Comparison of ENCODE assay signal across 16 mouse cellular contexts in the genomic region with DNA sequence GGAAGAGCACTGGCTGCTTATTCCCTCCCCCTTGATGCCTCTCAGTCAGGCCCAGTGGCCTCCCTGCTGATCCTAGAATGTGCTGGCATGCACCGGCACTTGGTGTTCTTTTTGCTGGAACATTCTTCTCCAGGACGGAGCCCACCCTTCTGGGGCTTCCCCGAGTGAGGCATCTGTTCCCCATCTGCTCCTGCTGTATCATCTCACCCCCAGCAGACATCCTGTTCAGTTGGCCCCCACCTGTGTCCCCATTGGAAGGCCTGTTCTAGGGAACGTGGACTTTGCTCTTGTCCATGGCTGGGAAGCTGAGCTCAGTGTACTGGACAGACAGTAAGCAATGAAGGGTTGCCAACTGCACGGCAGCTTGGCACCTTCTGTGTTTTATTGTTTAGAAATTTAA. TPM values are rescaled to one million over a fixed set of nuclear protein-coding genes. Genes with fewer than 3 reads are reported as not detected.
A peak's percentile ranks its signal among the peaks of the same experiment; 100 is the strongest.
DNase-seq lines count a peak whose midpoint lies in the region; ATAC-seq lines count a peak whose summit lies in the region.
"Had no signal": no experiment of that assay in that cellular context is flagged by ENCODE, and none has a peak within 500 bp of the region (broad histone marks: within the 10 kb centered on the region; RNA-seq: fewer than 3 reads in every experiment).

No protein-coding gene starts in this region.

- H3K9ac ChIP-seq in liver, embryonic 12.5 days = no peak overlapping the region
- no peak overlapping the region for H3K9ac ChIP-seq in hindbrain, embryonic 14.5 days
- H3K9ac ChIP-seq: embryonic facial prominence, embryonic 15.5 days; forebrain, embryonic 15.5 days; hindbrain, embryonic 13.5 days; limb, embryonic 15.5 days; midbrain, embryonic 13.5 days had no signal

- no peak overlapping the region for H3K4me3 ChIP-seq in liver, embryonic 12.5 days
- no peak overlapping the region for H3K4me3 ChIP-seq in hindbrain, embryonic 14.5 days (replicated peaks; ENCODE audit: low read length)
- H3K4me3 ChIP-seq: embryonic facial prominence, embryonic 15.5 days; forebrain, embryonic 15.5 days; hindbrain, embryonic 13.5 days; limb, embryonic 15.5 days; midbrain, embryonic 13.5 days had no signal

- H3K27me3 ChIP-seq in liver, embryonic 12.5 days (replicated peaks) = no peaks in the 10 kb centered on the region
- no peaks in the 10 kb centered on the region for H3K27me3 ChIP-seq in hindbrain, embryonic 14.5 days (ENCODE audit: control insufficient read depth, insufficient read depth, low read length)
- H3K27me3 ChIP-seq: embryonic facial prominence, embryonic 15.5 days; forebrain, embryonic 15.5 days; hindbrain, embryonic 13.5 days; limb, embryonic 15.5 days; midbrain, embryonic 13.5 days had no signal

- H3K4me2 ChIP-seq in liver, embryonic 12.5 days = no peak overlapping the region
- no peak overlapping the region for H3K4me2 ChIP-seq in hindbrain, embryonic 14.5 days (replicated peaks)
- H3K4me2 ChIP-seq: embryonic facial prominence, embryonic 15.5 days; forebrain, embryonic 15.5 days; hindbrain, embryonic 13.5 days; limb, embryonic 15.5 days; midbrain, embryonic 13.5 days had no signal

- 61% methylated on average over 5 of the region's 5 CpGs for WGBS in liver, embryonic 12.5 days (ENCODE audit: insufficient replicate concordance)
- WGBS in hindbrain, embryonic 14.5 days = 75% methylated on average over 5 of the region's 5 CpGs

- H3K4me1 ChIP-seq in liver, embryonic 12.5 days = no peaks in the 10 kb centered on the region
- no peaks in the 10 kb centered on the region for H3K4me1 ChIP-seq in hindbrain, embryonic 14.5 days (replicated peaks; ENCODE audit: control insufficient read depth, insufficient read depth, low read length)
- H3K4me1 ChIP-seq: embryonic facial prominence, embryonic 15.5 days; forebrain, embryonic 15.5 days; hindbrain, embryonic 13.5 days; limb, embryonic 15.5 days; midbrain, embryonic 13.5 days had no signal

- H3K27ac ChIP-seq in liver, embryonic 12.5 days = no peak overlapping the region
- no peak overlapping the region for H3K27ac ChIP-seq in hindbrain, embryonic 14.5 days
- H3K27ac ChIP-seq: embryonic facial prominence, embryonic 15.5 days; forebrain, embryonic 15.5 days; hindbrain, embryonic 13.5 days; limb, embryonic 15.5 days; midbrain, embryonic 13.5 days had no signal

- no peaks in the 10 kb centered on the region for H3K36me3 ChIP-seq in liver, embryonic 12.5 days
- no peaks in the 10 kb centered on the region for H3K36me3 ChIP-seq in hindbrain, embryonic 14.5 days (replicated peaks; ENCODE audit: control insufficient read depth, insufficient read depth)
- H3K36me3 ChIP-seq: embryonic facial prominence, embryonic 15.5 days; forebrain, embryonic 15.5 days; hindbrain, embryonic 13.5 days; limb, embryonic 15.5 days; midbrain, embryonic 13.5 days had no signal

- peak; percentile 8 for DNase-seq in gastrocnemius, postnatal 25 days
- DNase-seq in gastrocnemius, postnatal 4 days (ENCODE audit: low spot score in 2 of 2) = no peak
- DNase-seq in liver = peak; percentile 17
- DNase-seq in layer of hippocampus, postnatal 25 days (ENCODE audit: extremely low spot score in 1 of 2, low spot score in 1 of 2) = peak; percentile 27 to 28
- DNase-seq in hindbrain, embryonic 14.5 days (ENCODE audit: low spot score) = no peak
- DNase-seq in ovary, postnatal 10 days (ENCODE audit: low spot score) = no peak
- DNase-seq in right cerebral cortex, postnatal 25 days = no peak
- DNase-seq: adrenal gland, postnatal 25 days; cerebellum, adult 11 months; thymus, adult 18-20 months had no signal

- H3K9me3 ChIP-seq in liver, embryonic 12.5 days (replicated peaks) = no peaks in the 10 kb centered on the region
- no peaks in the 10 kb centered on the region for H3K9me3 ChIP-seq in hindbrain, embryonic 14.5 days (ENCODE audit: control insufficient read depth, low read length)
- H3K9me3 ChIP-seq: embryonic facial prominence, embryonic 15.5 days; forebrain, embryonic 15.5 days; hindbrain, embryonic 13.5 days; limb, embryonic 15.5 days; midbrain, embryonic 13.5 days had no signal

- ATAC-seq in liver, embryonic 12.5 days = no peak
- ATAC-seq in hindbrain, embryonic 14.5 days (ENCODE audit: low FRiP score) = no peak
- ATAC-seq: forebrain, embryonic 15.5 days; midbrain, embryonic 13.5 days had no signal

RNA-seq across cellular contexts. Expression of a gene that starts 34.7 kb away (rescaled TPM):
- 10 to 100 TPM; 34.0 to 43.9 TPM for total RNA-seq in gastrocnemius, postnatal 25 days (2021)
- 10 to 100 TPM; 27.1 to 31.0 TPM for total RNA-seq in gastrocnemius, postnatal 4 days (2021)
- polyA plus RNA-seq in liver, embryonic 12.5 days (2016; fragmentation: Nextera tagmentation; extraction: Ambion mirVana) = 28.6 and 29.4 TPM in 2 replicates
- total RNA-seq in layer of hippocampus, postnatal 25 days (2021) = 10 to 100 TPM; 22.6 to 23.7 TPM
- 16.5 and 21.0 TPM in 2 replicates for polyA plus RNA-seq in hindbrain, embryonic 14.5 days (2014; fragmentation: Nextera tagmentation; extraction: Ambion mirVana)

RNA-seq across cellular contexts. Expression of a gene that starts 42.0 kb away (rescaled TPM):
- 10 to 100 TPM; 11.4 to 19.3 TPM for total RNA-seq in gastrocnemius, postnatal 25 days (2021)
- 1 to 10 TPM; 6.9 to 9.3 TPM for total RNA-seq in gastrocnemius, postnatal 4 days (2021)
- polyA plus RNA-seq in liver, embryonic 12.5 days (2016; fragmentation: Nextera tagmentation; extraction: Ambion mirVana) = 5.7 TPM in 2 replicates
- total RNA-seq in layer of hippocampus, postnatal 25 days (2021) = 1 to 10 TPM; 3.1 to 3.3 TPM
- 1.2 and 1.6 TPM in 2 replicates for polyA plus RNA-seq in hindbrain, embryonic 14.5 days (2014; fragmentation: Nextera tagmentation; extraction: Ambion mirVana)

RNA-seq across cellular contexts. Expression of a gene that starts 44.8 kb away (rescaled TPM):
- under 1 TPM; 0.11 to 0.28 TPM for total RNA-seq in gastrocnemius, postnatal 25 days (2021)
- under 1 TPM; 0.34 to 0.39 TPM for total RNA-seq in gastrocnemius, postnatal 4 days (2021)
- 0.07 and 0.12 TPM in 2 replicates for polyA plus RNA-seq in liver, embryonic 12.5 days (2016; fragmentation: Nextera tagmentation; extraction: Ambion mirVana)
- total RNA-seq in layer of hippocampus, postnatal 25 days (2021) = under 1 TPM; 0.52 to 0.54 TPM
- polyA plus RNA-seq in hindbrain, embryonic 14.5 days (2014; fragmentation: Nextera tagmentation; extraction: Ambion mirVana) = 0.10 and 0.11 TPM in 2 replicates

RNA-seq across cellular contexts. Expression of a gene that starts 55.3 kb away (rescaled TPM):
- 1 to 10 TPM; 2.8 to 3.6 TPM for total RNA-seq in gastrocnemius, postnatal 25 days (2021)
- 1 to 10 TPM; 4.2 to 6.2 TPM for total RNA-seq in gastrocnemius, postnatal 4 days (2021)
- 5.2 and 6.0 TPM in 2 replicates for polyA plus RNA-seq in liver, embryonic 12.5 days (2016; fragmentation: Nextera tagmentation; extraction: Ambion mirVana)
- 1 to 10 TPM; 4.4 to 7.3 TPM for total RNA-seq in layer of hippocampus, postnatal 25 days (2021)
- 2.7 and 3.1 TPM in 2 replicates for polyA plus RNA-seq in hindbrain, embryonic 14.5 days (2014; fragmentation: Nextera tagmentation; extraction: Ambion mirVana)

Comparison
In these comparisons a context has a peak if more than half of its experiments do, and no peak if none do; other contexts are left out.
1. DNase-seq: peak in gastrocnemius, postnatal 25 days (single experiment), liver (single experiment) and layer of hippocampus, postnatal 25 days (2 of 2); none in gastrocnemius, postnatal 4 days (0 of 2), hindbrain, embryonic 14.5 days (single experiment), ovary, postnatal 10 days (single experiment) and right cerebral cortex, postnatal 25 days (single experiment).